Mouse (Mus musculus) neural tube, embryonic 14.5 days (tissue): ENCODE measurements around the gene Rasgef1c. TPM values are rescaled to one million over a fixed set of nuclear protein-coding genes. Genes with fewer than 3 reads are reported as not detected.

Experiments used
- ATAC-seq: fragments of 200-750 bp; cut with Nextera tagmentation; 2 replicates; pipeline ENCODE4 v1.8.0; 2017; ENCODE audit warnings: low read depth, mild to moderate bottlenecking, moderate TSS enrichment, moderate library complexity
- H3K27ac ChIP-seq: fragments of 300-500 bp; sonication (generic); 2 replicates; pipeline ENCODE4 v1.5.1; 2014; ENCODE audit warnings: low read depth, mild to moderate bottlenecking, control low read depth, low read length, moderate library complexity, mixed read lengths
- H3K27me3 ChIP-seq: fragments of 300-500 bp; sonication (generic); 2 replicates; pipeline ENCODE4 v1.6.1; 2014; ENCODE audit warnings: low read length; ENCODE audit not compliant: control insufficient read depth, insufficient read depth
- H3K36me3 ChIP-seq: fragments of 300-500 bp; sonication (generic); 2 replicates; pipeline ENCODE4 v1.6.1; 2014; ENCODE audit warnings: low read length, mixed read lengths; ENCODE audit not compliant: control insufficient read depth, insufficient read depth
- H3K4me1 ChIP-seq: fragments of 300-500 bp; sonication (generic); 2 replicates; pipeline ENCODE4 v1.6.1; 2014; ENCODE audit warnings: low read length; ENCODE audit not compliant: control insufficient read depth, insufficient read depth
- H3K4me2 ChIP-seq: fragments of 300-500 bp; sonication (generic); 2 replicates; pipeline ENCODE4 v1.6.1; 2014; ENCODE audit warnings: mild to moderate bottlenecking, low read depth, low read length, control low read depth
- H3K4me3 ChIP-seq: fragments of 300-500 bp; sonication (generic); 2 replicates; pipeline ENCODE4 v1.5.1; 2014; ENCODE audit warnings: low read depth, low read length, control low read depth, mixed read lengths
- H3K9ac ChIP-seq: fragments of 300-500 bp; sonication (generic); replicated peaks from 2 replicates; pipeline ENCODE4 v1.6.1; 2014; ENCODE audit warnings: low read depth, mild to moderate bottlenecking, control low read depth, low read length, mixed read lengths
- H3K9me3 ChIP-seq: fragments of 300-500 bp; sonication (generic); 2 replicates; pipeline ENCODE4 v1.6.1; 2016; ENCODE audit warnings: low read length; ENCODE audit not compliant: control insufficient read depth
- WGBS: fragments of 180-500 bp; shearing (Covaris S2); extraction: QIAGEN DNeasy Blood & Tissue Kit; methylation state at CpG from one replicate; pipeline ENCODE4 v1.1.7; 2014; 5-methylcytosine and 5-hydroxymethylcytosine counted together
- polyA plus RNA-seq: library from polyadenylated mRNA; unstranded; fragments of >200 nt; fragmentation: Nextera tagmentation; extraction: Ambion mirVana; gene quantifications from 2 replicates; pipeline ENCODE4 v1.2.1, GENCODE M21; 2014

The Rasgef1c gene
- polyA plus RNA-seq, 1 experiment from 2014 or later = 39.1 TPM

GRCm38 (mm10) chr11:50017511-50017910 lies 115.9 kb downstream of the Rasgef1c start:
- Histone ChIP-seq H3K4me1 (no peaks in the 10 kb centered on the region), H3K27ac (no peak overlapping the region), H3K9ac (no peak overlapping the region), H3K4me3 (no peak overlapping the region), H3K36me3 (no peaks in the 10 kb centered on the region), H3K9me3 (no peaks in the 10 kb centered on the region), H3K4me2 (no peak overlapping the region), H3K27me3 (no peaks in the 10 kb centered on the region)
- no peak for ATAC-seq
- 84% methylated on average over 7 of the region's 7 CpGs for WGBS

- Histone ChIP-seq H3K27ac (no peak overlapping the region), H3K9me3 (no peaks in the 10 kb centered on the region), H3K36me3 (no peaks in the 10 kb centered on the region), H3K27me3 (no peaks in the 10 kb centered on the region), H3K4me2 (no peak overlapping the region), H3K9ac (no peak overlapping the region), H3K4me3 (no peak overlapping the region), H3K4me1 (no peaks in the 10 kb centered on the region)
- no peak for ATAC-seq
Observed at GRCm38 (mm10) chr11:50018848-50019247, 117.2 kb downstream of the Rasgef1c start.

GRCm38 (mm10) chr11:50022085-50022484 lies 120.5 kb downstream of the Rasgef1c start:
- Histone ChIP-seq H3K27me3 (no peaks in the 10 kb centered on the region), H3K4me3 (no peak overlapping the region), H3K27ac (no peak overlapping the region), H3K9me3 (no peaks in the 10 kb centered on the region), H3K4me1 (peaks cover 6% of the 10 kb centered on the region), H3K36me3 (no peaks in the 10 kb centered on the region), H3K9ac (no peak overlapping the region), H3K4me2 (no peak overlapping the region)
- ATAC-seq = no peak
- WGBS = 58% methylated on average over 3 of the region's 3 CpGs

- Histone ChIP-seq H3K4me3 (peak overlapping the region; percentile 93), H3K27me3 (no peaks in the 10 kb centered on the region), H3K9ac (peak overlapping the region; percentile 98; the same call in 1 of the 2 replicates), H3K4me2 (peak overlapping the region; percentile 40), H3K4me1 (peaks cover 19% of the 10 kb centered on the region), H3K27ac (no peak overlapping the region), H3K9me3 (no peaks in the 10 kb centered on the region), H3K36me3 (no peaks in the 10 kb centered on the region)
- peak; percentile 44 for ATAC-seq
- WGBS = 68% methylated on average over 6 of the region's 6 CpGs
Observed at GRCm38 (mm10) chr11:50024445-50024832, 122.8 kb downstream of the Rasgef1c start.

GRCm38 (mm10) chr11:50024833-50025720 lies 123.4 kb downstream of the Rasgef1c start, which contains the start of gene Rnf130:
Rnf130 (plus strand) TSS chr11:50025346.
- Histone ChIP-seq H3K4me1 (peaks cover 19% of the 10 kb centered on the region), H3K4me2 (peak within 1 kb of the TSS; percentile 48), H3K4me3 (peak within 1 kb of the TSS; percentile 93), H3K9me3 (no peaks in the 10 kb centered on the region), H3K27me3 (no peaks in the 10 kb centered on the region), H3K9ac (peak within 1 kb of the TSS; percentile 98), H3K36me3 (no peaks in the 10 kb centered on the region), H3K27ac (peak within 1 kb of the TSS; percentile 98)
- peak; percentile 91 for ATAC-seq
- under 1% methylated on average over 119 of the region's 129 CpGs for whole genome bisulfite sequencing

- Histone ChIP-seq H3K9ac (peak overlapping the region; percentile 98), H3K27ac (peak overlapping the region; percentile 98), H3K4me1 (peaks cover 19% of the 10 kb centered on the region), H3K36me3 (no peaks in the 10 kb centered on the region), H3K4me2 (peak overlapping the region; percentile 48), H3K4me3 (peak overlapping the region; percentile 93), H3K27me3 (no peaks in the 10 kb centered on the region), H3K9me3 (no peaks in the 10 kb centered on the region)
- ATAC-seq = 0 out of 2 replicates have a peak, but pooled peaks have one; percentile 4
- 5% methylated on average over 24 of the region's 24 CpGs for WGBS
Observed at GRCm38 (mm10) chr11:50025721-50026520, 124.3 kb downstream of the Rasgef1c start.

- ATAC-seq = no peak
- H3K27ac ChIP-seq = no peak overlapping the region
Observed at GRCm38 (mm10) chr11:50026521-50027090, 125.0 kb downstream of the Rasgef1c start.

GRCm38 (mm10) chr11:50028416-50028815 lies 126.8 kb downstream of the Rasgef1c start:
- ATAC-seq = no peak
- no peaks in the 10 kb centered on the region for H3K9me3 ChIP-seq
- H3K27me3 ChIP-seq = no peaks in the 10 kb centered on the region
- no peak overlapping the region for H3K4me3 ChIP-seq
- peak overlapping the region; percentile 21; the same call in 1 of the 2 replicates for H3K4me2 ChIP-seq
- H3K36me3 ChIP-seq = no peaks in the 10 kb centered on the region
- H3K9ac ChIP-seq = no peak overlapping the region
- H3K4me1 ChIP-seq = peaks cover 19% of the 10 kb centered on the region
- no peak overlapping the region for H3K27ac ChIP-seq

More at GRCm38 (mm10) chr11:50026521-50027090, 125.0 kb downstream of the Rasgef1c start:
- Histone ChIP-seq H3K4me1 (peaks cover 19% of the 10 kb centered on the region), H3K27me3 (no peaks in the 10 kb centered on the region), H3K4me3 (peak overlapping the region; percentile 93), H3K9ac (peak overlapping the region; percentile 98; the same call in 1 of the 2 replicates), H3K9me3 (no peaks in the 10 kb centered on the region), H3K36me3 (no peaks in the 10 kb centered on the region), H3K4me2 (peak overlapping the region; percentile 48)
- WGBS = 20% methylated on average over 3 of the region's 3 CpGs
